Mouse (Mus musculus) limb, embryonic 10.5 days (tissue): ENCODE data around the gene Sarnp. TPM values are rescaled to one million over a fixed set of nuclear protein-coding genes. Genes with fewer than 3 reads are reported as not detected.

Experiments used
- DNase-seq: peaks from one replicate; pipeline ENCODE4 v3.0.0-alpha.2; 2017; ENCODE audit warnings: low spot score
- H3K27ac ChIP-seq: fragments of 300-500 bp; sonication (generic); 2 replicates; pipeline ENCODE4 v1.5.1; 2016; ENCODE audit warnings: mild to moderate bottlenecking
- H3K27me3 ChIP-seq: fragments of 300-500 bp; sonication (generic); 2 replicates; pipeline ENCODE4 v1.6.1; 2016; ENCODE audit warnings: low read depth, mild to moderate bottlenecking; ENCODE audit not compliant: poor library complexity, severe bottlenecking
- H3K36me3 ChIP-seq: fragments of 300-500 bp; sonication (generic); 2 replicates; pipeline ENCODE4 v1.6.1; 2016; ENCODE audit warnings: mild to moderate bottlenecking, moderate library complexity
- H3K4me1 ChIP-seq: fragments of 300-500 bp; sonication (generic); 2 replicates; pipeline ENCODE4 v1.6.1; 2016
- H3K4me3 ChIP-seq: fragments of 300-500 bp; sonication (generic); 2 replicates; pipeline ENCODE4 v1.5.1; 2016; ENCODE audit warnings: mild to moderate bottlenecking, moderate library complexity
- H3K9me3 ChIP-seq: fragments of 300-500 bp; sonication (generic); replicated peaks from 2 replicates; pipeline ENCODE4 v1.6.1; 2016; ENCODE audit warnings: mild to moderate bottlenecking
- WGBS: fragments of 180-500 bp; shearing (Covaris S2); methylation state at CpG from one replicate; pipeline ENCODE4 v1.1.7; 2016; 5-methylcytosine and 5-hydroxymethylcytosine counted together
- polyA plus RNA-seq: library from polyadenylated mRNA; unstranded; fragments of >200 nt; fragmentation: Nextera tagmentation; extraction: Ambion mirVana; gene quantifications from 2 replicates; pipeline ENCODE4 v1.2.1, GENCODE M21; 2016

The Sarnp gene
- polyA plus RNA-seq, 1 experiment from 2014 or later: 245 TPM

DNA sequence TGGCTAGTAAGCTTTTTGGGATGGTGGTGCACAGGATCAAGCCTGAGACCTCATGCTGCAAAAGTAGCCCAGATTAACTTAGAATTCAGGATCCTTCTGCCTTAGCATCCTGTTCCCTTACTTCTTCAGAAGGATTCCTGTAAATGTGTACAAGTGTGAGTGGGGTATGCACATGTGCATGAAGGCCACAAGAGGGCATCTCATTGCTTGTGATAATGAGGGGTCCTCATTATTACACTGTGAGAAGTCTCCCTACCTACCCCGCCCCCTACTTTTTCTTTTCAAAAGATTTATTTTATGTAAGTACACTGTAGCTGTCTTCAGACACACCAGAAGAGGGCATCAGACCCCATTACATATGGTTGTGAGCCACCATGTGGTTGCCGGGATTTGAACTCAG, 98.4 kb downstream of the Sarnp start:
- Histone ChIP-seq H3K27me3 (no peaks in the 10 kb centered on the region), H3K9me3 (no peaks in the 10 kb centered on the region), H3K4me1 (peaks cover 46% of the 10 kb centered on the region), H3K27ac (no peak overlapping the region), H3K4me3 (no peak overlapping the region), H3K36me3 (peaks cover 78% of the 10 kb centered on the region)
- DNase-seq: no peak
- WGBS: 98% methylated on average over 2 of the region's 2 CpGs

- H3K36me3 ChIP-seq: peaks cover 71% of the 10 kb centered on the region
- H3K27ac ChIP-seq: no peak overlapping the region
- WGBS: 91% methylated on average over 3 of the region's 3 CpGs
Measured at GRCm38 (mm10) chr10:128916665-128917064, 99.5 kb downstream of the Sarnp start.

DNA sequence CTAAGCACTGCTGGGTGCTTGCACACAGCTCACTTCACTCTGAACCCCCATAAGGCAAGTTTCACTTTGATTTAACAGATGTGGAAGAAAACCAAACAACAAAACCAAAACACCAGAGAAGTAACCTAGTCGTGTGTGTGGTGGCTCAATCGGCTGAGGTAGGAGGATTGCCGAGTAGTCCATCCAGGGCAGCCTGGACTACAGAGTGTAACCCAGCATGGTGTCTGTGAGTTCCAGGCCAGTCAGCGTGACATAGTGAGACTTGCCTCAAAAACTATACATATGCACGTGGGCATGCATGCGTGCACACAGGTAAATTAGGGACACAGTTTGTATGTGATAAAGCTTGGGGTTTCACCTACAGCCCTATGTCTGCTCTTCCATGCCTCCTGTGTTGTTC, 100.3 kb downstream of the Sarnp start:
- H3K27me3 ChIP-seq: no peaks in the 10 kb centered on the region
- 94% methylated on average over 6 of the region's 6 CpGs for WGBS
- H3K36me3 ChIP-seq: peaks cover 63% of the 10 kb centered on the region
- no peak overlapping the region for H3K27ac ChIP-seq
- no peak overlapping the region for H3K4me3 ChIP-seq
- peaks cover 46% of the 10 kb centered on the region for H3K4me1 ChIP-seq
- H3K9me3 ChIP-seq: no peaks in the 10 kb centered on the region
- no peak for DNase-seq

More at GRCm38 (mm10) chr10:128916665-128917064, 99.5 kb downstream of the Sarnp start:
- Histone ChIP-seq H3K4me1 (peaks cover 46% of the 10 kb centered on the region), H3K4me3 (no peak overlapping the region), H3K27me3 (no peaks in the 10 kb centered on the region), H3K9me3 (no peaks in the 10 kb centered on the region)
- no peak for DNase-seq

GRCm38 (mm10) chr10:128918246-128918645, 101.1 kb downstream of the Sarnp start:
- H3K27me3 ChIP-seq: no peaks in the 10 kb centered on the region
- H3K4me1 ChIP-seq: peaks cover 46% of the 10 kb centered on the region
- peaks cover 55% of the 10 kb centered on the region for H3K36me3 ChIP-seq
- no peak overlapping the region for H3K4me3 ChIP-seq
- H3K9me3 ChIP-seq: no peaks in the 10 kb centered on the region
- H3K27ac ChIP-seq: no peak overlapping the region
- DNase-seq: no peak
- WGBS: 78% methylated on average over 7 of the region's 7 CpGs

- no peak for DNase-seq
- 30% methylated on average over 6 of the region's 6 CpGs for WGBS
- Histone ChIP-seq H3K4me1 (peaks cover 46% of the 10 kb centered on the region), H3K36me3 (peaks cover 45% of the 10 kb centered on the region), H3K9me3 (no peaks in the 10 kb centered on the region), H3K4me3 (no peak overlapping the region), H3K27ac (peak overlapping the region; percentile 31; the same call in 1 of the 2 replicates), H3K27me3 (0 out of 2 replicates have a peak, but pooled peaks cover 4% of the 10 kb centered on the region)
Measured at GRCm38 (mm10) chr10:128919203-128919631, 102.1 kb downstream of the Sarnp start.

- WGBS: 82% methylated on average over 7 of the region's 7 CpGs
- H3K4me1 ChIP-seq: peaks cover 46% of the 10 kb centered on the region
Measured at GRCm38 (mm10) chr10:128919966-128920365, 102.8 kb downstream of the Sarnp start.

GRCm38 (mm10) chr10:128920736-128921161, 103.6 kb downstream of the Sarnp start:
- no peak overlapping the region for H3K4me3 ChIP-seq

More at GRCm38 (mm10) chr10:128919966-128920365, 102.8 kb downstream of the Sarnp start:
- Histone ChIP-seq H3K9me3 (no peaks in the 10 kb centered on the region), H3K27me3 (0 out of 2 replicates have a peak, but pooled peaks cover 5% of the 10 kb centered on the region), H3K27ac (no peak overlapping the region), H3K36me3 (peaks cover 38% of the 10 kb centered on the region), H3K4me3 (no peak overlapping the region)
- DNase-seq: no peak

GRCm38 (mm10) chr10:128921251-128921650, 104.1 kb downstream of the Sarnp start:
- Histone ChIP-seq H3K36me3 (peaks cover 26% of the 10 kb centered on the region), H3K9me3 (no peaks in the 10 kb centered on the region), H3K4me3 (no peak overlapping the region), H3K27ac (no peak overlapping the region), H3K27me3 (0 out of 2 replicates have a peak, but pooled peaks cover 5% of the 10 kb centered on the region), H3K4me1 (peaks cover 46% of the 10 kb centered on the region)
- no peak for DNase-seq
- WGBS: 68% methylated on average over 1 of the region's 1 CpGs

More at GRCm38 (mm10) chr10:128920736-128921161, 103.6 kb downstream of the Sarnp start:
- no peak for DNase-seq
- 54% methylated on average over 3 of the region's 3 CpGs for WGBS
- no peaks in the 10 kb centered on the region for H3K9me3 ChIP-seq
- peaks cover 30% of the 10 kb centered on the region for H3K36me3 ChIP-seq
- no peak overlapping the region for H3K27ac ChIP-seq
- 0 out of 2 replicates have a peak, but pooled peaks cover 5% of the 10 kb centered on the region for H3K27me3 ChIP-seq
- peaks cover 46% of the 10 kb centered on the region for H3K4me1 ChIP-seq

- Histone ChIP-seq H3K27ac (peak overlapping the region; percentile 86), H3K4me3 (peak overlapping the region; percentile 77), H3K4me1 (peaks cover 46% of the 10 kb centered on the region), H3K36me3 (peaks cover 19% of the 10 kb centered on the region), H3K27me3 (peaks cover 5% of the 10 kb centered on the region; the same call in 1 of the 2 replicates), H3K9me3 (no peaks in the 10 kb centered on the region)
- DNase-seq: no peak
- WGBS: 76% methylated on average over 16 of the region's 16 CpGs
Measured at GRCm38 (mm10) chr10:128921883-128922821, 105.0 kb downstream of the Sarnp start.

GRCm38 (mm10) chr10:128922822-128923012, 105.6 kb downstream of the Sarnp start, which contains the start of gene Rdh5:
Rdh5 (minus strand) TSS chr10:128922888.
- Histone ChIP-seq H3K4me1 (peaks cover 46% of the 10 kb centered on the region), H3K36me3 (peaks cover 13% of the 10 kb centered on the region), H3K4me3 (peak within 1 kb of the TSS; percentile 77), H3K27me3 (peaks cover 11% of the 10 kb centered on the region; the same call in 1 of the 2 replicates), H3K9me3 (no peaks in the 10 kb centered on the region), H3K27ac (peak within 1 kb of the TSS; percentile 86)
- no peak for DNase-seq
- WGBS: 19% methylated on average over 1 of the region's 1 CpGs

DNA sequence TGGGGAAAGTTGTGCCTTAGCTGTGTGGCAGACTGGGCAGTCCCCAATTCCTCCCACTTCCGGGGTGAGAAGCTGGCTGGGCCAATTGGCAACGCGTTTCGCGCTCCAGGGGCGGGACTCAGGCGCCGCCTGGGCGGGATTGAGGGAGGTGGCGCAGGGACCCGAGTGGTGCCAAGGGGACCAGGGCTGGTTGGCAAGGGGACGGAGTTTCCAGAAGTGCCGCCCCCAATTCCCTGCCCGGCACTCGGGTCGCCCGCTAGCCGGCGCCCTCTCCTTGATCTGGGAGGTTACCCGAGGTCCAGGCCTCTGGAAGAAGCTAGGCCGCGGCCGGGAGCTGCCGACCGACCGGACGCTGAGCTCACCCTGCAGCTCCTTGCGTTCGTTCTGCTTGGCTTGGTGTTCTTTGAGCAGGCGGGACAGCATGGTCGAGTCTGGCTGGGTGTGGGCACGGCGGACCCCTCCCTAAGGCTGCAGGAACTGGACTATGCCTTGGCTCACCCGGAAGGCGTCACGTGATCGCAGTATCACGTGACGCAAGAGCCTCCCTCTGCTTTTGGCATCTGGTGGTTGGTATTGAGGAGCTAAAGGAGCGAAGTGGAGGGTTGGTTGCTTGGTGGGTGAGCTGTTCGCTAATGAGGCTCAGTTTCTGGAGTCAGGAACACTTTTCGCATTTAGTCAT, 106.0 kb downstream of the Sarnp start:
- no peaks in the 10 kb centered on the region for H3K9me3 ChIP-seq
- H3K27me3 ChIP-seq: peaks cover 15% of the 10 kb centered on the region
- under 1% methylated on average over 42 of the region's 42 CpGs for WGBS
- H3K4me3 ChIP-seq: peak overlapping the region; percentile 77
- DNase-seq: peak; percentile 92
- peak overlapping the region; percentile 86 for H3K27ac ChIP-seq
- peaks cover 46% of the 10 kb centered on the region for H3K4me1 ChIP-seq
- peaks cover 9% of the 10 kb centered on the region for H3K36me3 ChIP-seq

DNA sequence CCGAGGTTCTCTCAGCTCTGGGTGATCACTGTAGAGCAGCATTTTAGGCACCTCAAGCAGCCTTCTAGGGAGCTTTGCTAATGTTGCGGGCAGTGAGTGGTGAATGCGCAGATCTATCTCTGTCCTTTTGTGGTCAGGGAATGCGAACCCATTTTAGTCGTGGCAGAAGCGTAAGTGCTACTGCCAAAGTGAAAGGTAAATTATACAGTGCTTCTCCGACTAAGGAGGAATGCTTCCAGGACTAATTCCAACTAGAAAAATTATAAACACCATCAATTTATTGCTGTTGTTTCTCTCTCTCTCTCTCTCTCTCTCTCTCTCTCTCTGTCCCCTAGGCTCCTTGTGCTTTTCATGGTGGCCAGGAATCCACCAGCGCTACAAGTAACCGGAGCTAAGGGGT, 106.8 kb downstream of the Sarnp start, which contains the start of gene Bloc1s1:
Bloc1s1 (minus strand) TSS at position 101 of the 400 bp plus-strand sequence.
- Histone ChIP-seq H3K9me3 (no peaks in the 10 kb centered on the region), H3K4me3 (peak within 1 kb of the TSS; percentile 77), H3K27ac (peak within 1 kb of the TSS; percentile 86), H3K36me3 (peaks cover 5% of the 10 kb centered on the region), H3K4me1 (peaks cover 43% of the 10 kb centered on the region), H3K27me3 (peaks cover 23% of the 10 kb centered on the region)
- no peak for DNase-seq
- WGBS: 66% methylated on average over 9 of the region's 9 CpGs
